Mouse (Mus musculus): ENCODE results near the gene Aldh8a1. TPM values are rescaled to one million over a fixed set of nuclear protein-coding genes. Genes with fewer than 3 reads are reported as not detected.

Gene Aldh8a1
- polyA plus RNA-seq (2017; shearing (Covaris generic)) = not detected

GRCm38 (mm10) chr10:21376682-21377473 lies at the start of gene Aldh8a1:
TSS of gene Aldh8a1 (plus strand) at chr10:21377291.

Other genes with a start within 250 kb of the Aldh8a1 start
- 106 TPM for gene Myb, start 216.3 kb upstream of the Aldh8a1 start, polyA plus RNA-seq (2017; shearing (Covaris generic))
- 145 TPM for gene Hbs1l, start 81.3 kb upstream of the Aldh8a1 start, polyA plus RNA-seq (2017; shearing (Covaris generic))
- not detected for gene 1700020N01Rik, start 215.9 kb downstream of the Aldh8a1 start, polyA plus RNA-seq (2017; shearing (Covaris generic))